Mouse (Mus musculus): ENCODE data around the gene Scn5a. TPM values are rescaled to one million over a fixed set of nuclear protein-coding genes. Genes with fewer than 3 reads are reported as not detected.

Gene Scn5a
- polyA plus RNA-seq, 1 experiment from 2014 or later = 0.11 TPM

DNA sequence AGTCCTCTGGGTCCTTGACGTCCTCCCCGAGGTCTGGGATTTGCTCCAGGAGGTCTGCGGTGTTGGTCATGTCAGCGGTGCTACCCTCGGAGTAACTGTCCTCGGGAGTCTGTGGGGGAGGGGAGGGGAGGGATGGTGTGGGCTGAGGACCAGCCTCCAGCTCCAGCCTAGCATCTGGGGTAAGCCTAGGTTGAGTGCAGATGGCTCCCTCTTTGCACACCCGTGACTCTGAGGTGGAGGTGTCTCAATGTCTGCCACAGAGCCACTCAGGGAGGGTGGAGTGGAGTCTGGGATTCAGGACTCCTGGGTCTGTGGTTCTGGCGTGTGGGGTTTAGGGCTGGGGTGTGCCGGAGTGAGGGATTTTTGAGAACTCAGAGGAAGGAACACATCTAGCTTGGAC, 65.8 kb downstream of the Scn5a start:
- H3K4me1 ChIP-seq (ENCODE audit: control insufficient read depth, insufficient read depth, low read length) = peaks cover 4% of the 10 kb centered on the region; the same call in 1 of the 2 replicates
- H3K27me3 ChIP-seq (ENCODE audit: control insufficient read depth, insufficient read depth, low read length) = peaks cover 45% of the 10 kb centered on the region; the same call in 1 of the 2 replicates
- H3K9ac ChIP-seq (replicated peaks; ENCODE audit: low read length) = no peak overlapping the region
- H3K36me3 ChIP-seq (ENCODE audit: control insufficient read depth, insufficient read depth, low read length) = no peaks in the 10 kb centered on the region
- no peak overlapping the region for H3K4me3 ChIP-seq (replicated peaks; ENCODE audit: low read depth, low read length)
- H3K9me3 ChIP-seq (ENCODE audit: control insufficient read depth, low read length) = no peaks in the 10 kb centered on the region
- no peak overlapping the region for H3K27ac ChIP-seq (replicated peaks; ENCODE audit: low read depth, low read length)
- 86% methylated on average over 9 of the region's 9 CpGs for WGBS
- ATAC-seq (ENCODE audit: low FRiP score, low TSS enrichment) (no peak), DNase-seq (no peak)
- H3K4me2 ChIP-seq (ENCODE audit: low read length) = no peak overlapping the region

DNA sequence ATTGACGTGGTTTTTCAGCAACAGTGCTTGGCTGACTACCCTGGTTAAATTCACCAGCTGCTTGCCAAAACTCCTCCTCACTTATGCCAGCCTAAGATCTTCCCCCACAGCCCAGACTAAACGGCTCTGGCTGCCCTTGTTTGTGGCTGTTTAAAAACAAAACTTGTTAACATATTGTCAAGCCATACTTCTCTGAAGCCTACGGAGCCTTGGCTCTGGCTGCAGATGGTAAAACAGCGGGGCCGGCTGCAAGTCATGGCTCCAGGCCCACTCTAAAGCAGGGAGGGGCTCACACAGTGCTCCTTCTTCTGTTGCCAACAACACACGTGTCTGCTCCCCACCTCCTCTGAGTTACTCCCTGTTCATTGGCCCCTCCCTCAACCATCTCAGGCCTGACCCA, 67.9 kb downstream of the Scn5a start:
- DNase-seq = peak; percentile 12
- no peak for ATAC-seq (ENCODE audit: low FRiP score, low TSS enrichment)
- 73% methylated on average over 6 of the region's 6 CpGs for WGBS

DNA sequence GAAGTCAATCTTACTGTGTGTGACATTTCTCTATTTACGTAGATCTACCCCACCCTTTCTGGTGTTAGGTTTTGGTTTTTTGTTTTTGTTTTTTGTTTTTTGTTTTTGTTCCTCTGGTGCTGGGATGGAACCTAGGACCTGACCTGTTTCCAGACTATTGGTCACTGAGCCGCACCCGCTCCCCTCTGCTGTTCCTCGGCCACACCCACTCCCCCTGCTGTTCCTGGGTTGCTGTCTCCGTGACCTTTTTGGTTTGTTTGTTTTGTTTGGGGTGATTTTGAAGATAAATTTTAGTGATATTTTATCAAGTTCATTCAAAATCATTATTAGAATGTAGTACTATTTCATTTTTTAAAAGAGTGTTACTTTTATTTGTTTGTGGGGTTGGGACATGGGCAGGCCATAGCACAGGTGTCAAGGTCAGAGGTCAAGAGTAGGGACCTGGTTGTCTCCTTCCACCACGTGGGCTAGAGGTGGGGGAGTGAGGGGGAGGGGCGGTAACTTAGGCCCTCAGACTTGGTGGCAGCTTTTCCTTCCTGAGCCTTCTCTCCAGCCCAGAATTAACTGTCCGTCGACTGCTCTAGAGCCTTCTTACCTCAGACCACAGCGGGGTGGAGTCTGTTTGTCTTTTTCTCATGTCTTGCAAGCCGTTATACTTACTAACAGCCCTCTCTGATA, 73.7 kb downstream of the Scn5a start:
- no peak overlapping the region for H3K9ac ChIP-seq (replicated peaks; ENCODE audit: low read length)
- H3K27ac ChIP-seq (replicated peaks; ENCODE audit: low read depth, low read length) = no peak overlapping the region
- H3K4me1 ChIP-seq (ENCODE audit: control insufficient read depth, insufficient read depth, low read length) = no peaks in the 10 kb centered on the region
- DNase-seq (no peak), ATAC-seq (ENCODE audit: low FRiP score, low TSS enrichment) (no peak)
- 71% methylated on average over 11 of the region's 11 CpGs for WGBS
- H3K9me3 ChIP-seq (ENCODE audit: control insufficient read depth, low read length) = peaks cover 5% of the 10 kb centered on the region; the same call in 1 of the 2 replicates
- no peaks in the 10 kb centered on the region for H3K36me3 ChIP-seq (ENCODE audit: control insufficient read depth, insufficient read depth, low read length)
- no peaks in the 10 kb centered on the region for H3K27me3 ChIP-seq (ENCODE audit: control insufficient read depth, insufficient read depth, low read length)
- no peak overlapping the region for H3K4me3 ChIP-seq (replicated peaks; ENCODE audit: low read depth, low read length)
- H3K4me2 ChIP-seq (ENCODE audit: low read length) = no peak overlapping the region

More for the DNA sequence above, 67.9 kb downstream of the Scn5a start:
- H3K27ac ChIP-seq (replicated peaks; ENCODE audit: low read depth, low read length) = no peak overlapping the region
- H3K9ac ChIP-seq (replicated peaks; ENCODE audit: low read length) = no peak overlapping the region
- H3K4me3 ChIP-seq (replicated peaks; ENCODE audit: low read depth, low read length) = no peak overlapping the region
- no peak overlapping the region for H3K4me2 ChIP-seq (ENCODE audit: low read length)
- H3K4me1 ChIP-seq (ENCODE audit: control insufficient read depth, insufficient read depth, low read length) = no peaks in the 10 kb centered on the region
- peaks cover 27% of the 10 kb centered on the region; the same call in 1 of the 2 replicates for H3K27me3 ChIP-seq (ENCODE audit: control insufficient read depth, insufficient read depth, low read length)
- H3K9me3 ChIP-seq (ENCODE audit: control insufficient read depth, low read length) = peaks cover 5% of the 10 kb centered on the region; the same call in 1 of the 2 replicates
- H3K36me3 ChIP-seq (ENCODE audit: control insufficient read depth, insufficient read depth, low read length) = no peaks in the 10 kb centered on the region

DNA sequence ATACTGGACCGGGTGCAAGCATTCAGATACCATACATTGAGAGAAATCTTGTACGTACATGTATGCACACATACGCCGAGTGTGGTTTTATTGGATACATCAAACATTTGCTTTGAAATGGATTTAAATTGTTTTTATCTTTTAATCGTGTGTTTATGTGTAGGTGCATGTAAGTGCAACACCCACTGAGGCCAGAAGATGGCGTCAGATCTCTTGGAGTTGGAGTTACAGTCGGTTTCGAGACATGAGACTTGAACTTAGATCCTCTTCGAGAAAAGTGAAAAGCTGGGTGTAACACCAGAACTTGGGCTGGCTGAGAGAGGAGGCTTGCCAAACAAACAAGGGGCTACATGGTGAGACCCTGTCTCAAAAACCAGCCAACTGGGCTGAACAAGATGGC, 75.2 kb downstream of the Scn5a start:
- ATAC-seq (ENCODE audit: low FRiP score, low TSS enrichment) (no peak), DNase-seq (no peak)
- no peaks in the 10 kb centered on the region for H3K4me1 ChIP-seq (ENCODE audit: control insufficient read depth, insufficient read depth, low read length)
- H3K4me2 ChIP-seq (ENCODE audit: low read length) = no peak overlapping the region
- no peaks in the 10 kb centered on the region for H3K27me3 ChIP-seq (ENCODE audit: control insufficient read depth, insufficient read depth, low read length)
- no peak overlapping the region for H3K4me3 ChIP-seq (replicated peaks; ENCODE audit: low read depth, low read length)
- no peak overlapping the region for H3K9ac ChIP-seq (replicated peaks; ENCODE audit: low read length)
- WGBS = 94% methylated on average over 9 of the region's 9 CpGs
- no peak overlapping the region for H3K27ac ChIP-seq (replicated peaks; ENCODE audit: low read depth, low read length)
- peaks cover 5% of the 10 kb centered on the region; the same call in 1 of the 2 replicates for H3K9me3 ChIP-seq (ENCODE audit: control insufficient read depth, low read length)
- H3K36me3 ChIP-seq (ENCODE audit: control insufficient read depth, insufficient read depth, low read length) = no peaks in the 10 kb centered on the region

DNA sequence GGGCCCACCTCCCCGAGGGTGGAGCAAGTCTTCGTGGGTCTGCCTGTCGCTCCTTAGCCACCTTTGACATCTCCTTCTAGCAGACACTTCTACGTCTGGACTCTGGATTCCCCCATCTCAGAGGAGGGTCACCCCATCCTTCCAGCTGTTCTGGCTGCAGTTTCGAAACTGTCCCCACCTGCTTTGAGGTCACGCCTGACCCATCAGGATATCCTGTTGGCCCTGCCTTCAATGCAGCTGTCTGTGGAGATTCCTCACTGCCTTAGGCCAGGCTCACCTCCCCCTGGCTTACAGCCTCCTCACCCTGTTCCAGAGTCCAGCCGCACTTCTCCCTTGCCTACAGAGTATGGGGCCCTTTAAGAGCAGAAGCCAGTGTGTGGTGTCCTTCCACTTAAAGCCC, 79.9 kb downstream of the Scn5a start:
- DNase-seq = no peak
- H3K9ac ChIP-seq (replicated peaks; ENCODE audit: low read length) = no peak overlapping the region
- no peak for ATAC-seq (ENCODE audit: low FRiP score, low TSS enrichment)
- H3K27ac ChIP-seq (replicated peaks; ENCODE audit: low read depth, low read length) = no peak overlapping the region
- WGBS = 81% methylated on average over 7 of the region's 7 CpGs
- H3K4me1 ChIP-seq (ENCODE audit: control insufficient read depth, insufficient read depth, low read length) = no peaks in the 10 kb centered on the region
- no peaks in the 10 kb centered on the region for H3K36me3 ChIP-seq (ENCODE audit: control insufficient read depth, insufficient read depth, low read length)
- H3K9me3 ChIP-seq (ENCODE audit: control insufficient read depth, low read length) = no peaks in the 10 kb centered on the region
- no peak overlapping the region for H3K4me3 ChIP-seq (replicated peaks; ENCODE audit: low read depth, low read length)
- H3K4me2 ChIP-seq (ENCODE audit: low read length) = no peak overlapping the region
- H3K27me3 ChIP-seq (ENCODE audit: control insufficient read depth, insufficient read depth, low read length) = no peaks in the 10 kb centered on the region

DNA sequence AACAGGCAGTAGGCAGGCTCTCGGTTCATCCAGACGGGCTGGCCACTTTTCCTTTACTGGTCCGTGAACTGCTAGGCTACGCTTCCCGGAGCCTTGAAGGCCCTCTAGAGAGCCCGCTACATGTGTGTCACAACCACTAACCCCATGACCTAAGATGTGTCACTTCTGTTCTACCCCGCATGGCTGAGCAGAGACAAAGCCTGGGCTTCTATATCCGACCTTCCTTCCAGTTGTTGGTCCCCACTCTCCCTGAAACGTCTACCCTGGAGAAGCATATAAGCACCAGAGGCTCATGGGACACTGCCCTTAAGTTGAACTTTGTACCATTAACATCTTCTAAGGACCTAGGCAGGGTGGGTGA, 80.6 kb downstream of the Scn5a start:
- H3K9ac ChIP-seq (replicated peaks; ENCODE audit: low read length) = no peak overlapping the region
- H3K27me3 ChIP-seq (ENCODE audit: control insufficient read depth, insufficient read depth, low read length) = no peaks in the 10 kb centered on the region
- no peaks in the 10 kb centered on the region for H3K9me3 ChIP-seq (ENCODE audit: control insufficient read depth, low read length)
- H3K4me1 ChIP-seq (ENCODE audit: control insufficient read depth, insufficient read depth, low read length) = no peaks in the 10 kb centered on the region
- no peaks in the 10 kb centered on the region for H3K36me3 ChIP-seq (ENCODE audit: control insufficient read depth, insufficient read depth, low read length)
- ATAC-seq (ENCODE audit: low FRiP score, low TSS enrichment) = no peak
- no peak for DNase-seq
- H3K4me2 ChIP-seq (ENCODE audit: low read length) = no peak overlapping the region
- H3K4me3 ChIP-seq (replicated peaks; ENCODE audit: low read depth, low read length) = no peak overlapping the region
- no peak overlapping the region for H3K27ac ChIP-seq (replicated peaks; ENCODE audit: low read depth, low read length)
- WGBS = 83% methylated on average over 9 of the region's 9 CpGs

DNA sequence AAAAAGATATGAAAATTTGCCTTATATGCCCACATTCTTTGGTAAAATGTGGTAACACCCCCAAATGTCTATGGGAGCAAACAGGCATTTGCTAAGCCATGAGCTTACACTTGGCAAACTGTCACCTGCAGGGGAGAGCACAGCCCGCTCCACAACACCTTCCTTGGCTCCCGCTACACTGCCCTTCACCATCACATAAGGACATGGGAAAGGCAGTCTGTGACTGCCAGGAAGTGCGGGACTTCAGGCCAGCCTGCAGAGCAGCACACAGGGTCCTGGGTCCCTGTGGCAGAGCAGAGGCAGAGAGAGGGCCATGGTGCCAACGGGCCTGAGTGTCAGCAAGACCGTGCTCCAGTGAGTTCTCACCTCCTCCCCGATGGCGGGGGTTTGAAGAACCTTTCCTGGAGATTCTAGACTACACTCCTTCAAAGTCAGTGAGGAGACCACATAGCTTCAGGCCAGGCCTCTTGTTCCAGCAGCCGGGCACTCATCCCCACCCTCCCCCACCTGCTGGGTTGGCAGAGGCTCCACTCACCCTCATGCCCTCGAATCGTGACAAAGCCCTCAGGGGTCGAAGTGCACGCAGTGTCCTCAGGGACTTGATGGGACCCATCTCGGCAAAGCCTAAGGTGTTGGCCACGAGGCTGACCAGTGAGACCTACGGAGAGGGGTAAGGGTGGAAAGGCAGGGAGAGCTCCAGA, 81.1 kb downstream of the Scn5a start:
- H3K4me3 ChIP-seq (replicated peaks; ENCODE audit: low read depth, low read length) = no peak overlapping the region
- no peaks in the 10 kb centered on the region for H3K4me1 ChIP-seq (ENCODE audit: control insufficient read depth, insufficient read depth, low read length)
- DNase-seq (no peak), ATAC-seq (ENCODE audit: low FRiP score, low TSS enrichment) (no peak)
- no peaks in the 10 kb centered on the region for H3K27me3 ChIP-seq (ENCODE audit: control insufficient read depth, insufficient read depth, low read length)
- no peaks in the 10 kb centered on the region for H3K36me3 ChIP-seq (ENCODE audit: control insufficient read depth, insufficient read depth, low read length)
- H3K4me2 ChIP-seq (ENCODE audit: low read length) = no peak overlapping the region
- H3K9ac ChIP-seq (replicated peaks; ENCODE audit: low read length) = no peak overlapping the region
- no peaks in the 10 kb centered on the region for H3K9me3 ChIP-seq (ENCODE audit: control insufficient read depth, low read length)
- 91% methylated on average over 15 of the region's 15 CpGs for WGBS
- no peak overlapping the region for H3K27ac ChIP-seq (replicated peaks; ENCODE audit: low read depth, low read length)

DNA sequence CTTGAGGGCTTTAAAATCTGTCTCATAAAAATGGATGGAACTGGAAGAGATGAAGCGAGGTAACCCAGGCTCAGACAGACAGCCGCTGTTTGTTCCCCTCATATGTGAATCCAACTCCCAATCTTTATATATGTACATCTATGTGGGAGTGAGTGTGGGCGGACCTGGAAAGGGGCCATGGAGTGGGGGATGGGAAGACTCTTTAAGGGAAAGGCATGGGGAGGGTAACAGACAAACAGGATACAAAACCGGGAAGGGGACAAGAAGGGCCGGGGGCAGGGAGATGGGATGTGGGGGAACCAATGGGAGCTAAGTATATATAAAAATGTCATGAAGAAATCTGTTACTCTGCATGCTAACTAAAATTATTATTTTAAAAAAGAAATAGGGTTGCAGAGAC, 81.9 kb downstream of the Scn5a start:
- ATAC-seq (ENCODE audit: low FRiP score, low TSS enrichment) (no peak), DNase-seq (no peak)
- Histone ChIP-seq H3K9ac (replicated peaks; ENCODE audit: low read length) (no peak overlapping the region), H3K27me3 (ENCODE audit: control insufficient read depth, insufficient read depth, low read length) (no peaks in the 10 kb centered on the region), H3K4me2 (ENCODE audit: low read length) (no peak overlapping the region), H3K9me3 (ENCODE audit: control insufficient read depth, low read length) (no peaks in the 10 kb centered on the region), H3K4me3 (replicated peaks; ENCODE audit: low read depth, low read length) (no peak overlapping the region), H3K4me1 (ENCODE audit: control insufficient read depth, insufficient read depth, low read length) (no peaks in the 10 kb centered on the region), H3K36me3 (ENCODE audit: control insufficient read depth, insufficient read depth, low read length) (no peaks in the 10 kb centered on the region), H3K27ac (replicated peaks; ENCODE audit: low read depth, low read length) (no peak overlapping the region)
- WGBS = 69% methylated on average over 5 of the region's 5 CpGs

DNA sequence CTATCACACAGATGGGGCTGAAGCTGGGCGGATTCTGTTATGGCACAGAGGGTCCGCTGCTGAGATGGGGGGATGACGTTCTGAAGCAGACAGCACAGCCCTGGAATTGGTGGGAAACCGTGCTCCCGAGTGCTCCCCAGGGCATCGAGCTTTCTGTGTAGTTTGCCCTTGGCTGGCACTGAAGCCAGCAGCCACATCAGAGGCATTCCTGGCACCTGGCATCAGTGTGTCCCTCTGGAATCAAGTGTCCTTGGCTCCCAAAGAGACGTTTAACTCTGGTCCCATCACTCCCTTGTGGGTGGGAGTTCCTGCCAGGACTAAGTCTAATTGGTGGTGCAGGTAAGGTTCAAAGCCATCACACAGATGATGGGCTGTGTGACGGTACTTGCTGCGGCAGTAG, 82.5 kb downstream of the Scn5a start:
- no peak for DNase-seq
- 88% methylated on average over 9 of the region's 9 CpGs for WGBS
- H3K4me1 ChIP-seq (ENCODE audit: control insufficient read depth, insufficient read depth, low read length) = no peaks in the 10 kb centered on the region
- no peak overlapping the region for H3K9ac ChIP-seq (replicated peaks; ENCODE audit: low read length)
- no peaks in the 10 kb centered on the region for H3K27me3 ChIP-seq (ENCODE audit: control insufficient read depth, insufficient read depth, low read length)
- H3K9me3 ChIP-seq (ENCODE audit: control insufficient read depth, low read length) = no peaks in the 10 kb centered on the region
- no peak overlapping the region for H3K4me2 ChIP-seq (ENCODE audit: low read length)
- no peak for ATAC-seq (ENCODE audit: low FRiP score, low TSS enrichment)
- no peak overlapping the region for H3K4me3 ChIP-seq (replicated peaks; ENCODE audit: low read depth, low read length)
- H3K36me3 ChIP-seq (ENCODE audit: control insufficient read depth, insufficient read depth, low read length) = no peaks in the 10 kb centered on the region
- no peak overlapping the region for H3K27ac ChIP-seq (replicated peaks; ENCODE audit: low read depth, low read length)
